Mouse (Mus musculus) bone marrow macrophage, adult 2 months (primary cell): ENCODE measurements around the gene Zfp217.

Experiments
- CTCF ChIP-seq: IDR thresholded peaks from 2 replicates; pipeline ENCODE4 v1.5.1; 2012; ENCODE audit warnings: low read depth, mild to moderate bottlenecking, low read length, moderate library complexity
- POLR2A ChIP-seq: IDR thresholded peaks from 2 replicates; pipeline ENCODE4 v1.6.1; 2012; ENCODE audit warnings: mild to moderate bottlenecking, low read depth, low read length, borderline replicate concordance

- TF ChIP-seq POLR2A (no peak), CTCF (peak; percentile 84)
Measured at GRCm38 (mm10) chr2:170060066-170060465, 87.8 kb downstream of the Zfp217 start.
